Mouse (Mus musculus) olfactory bulb, adult 2 months (tissue): ENCODE measurements at regions not wholly inside any gene's neighbourhood (a gene's known extent, or its start where the extent isn't known, plus 50 kb on each side); places are given as distances from the start of the nearest gene placed in this dataset.

ENCODE experiments used
- CTCF ChIP-seq: fragments of 200-500 bp; IDR thresholded peaks from 2 replicates; pipeline ENCODE4 v1.5.1; 2012; ENCODE audit warnings: low read depth, mild to moderate bottlenecking, low read length, moderate library complexity; ENCODE audit not compliant: insufficient read depth
- POLR2A ChIP-seq: fragments of 200-500 bp; IDR thresholded peaks from 2 replicates; pipeline ENCODE4 v1.6.1; 2012; ENCODE audit warnings: mild to moderate bottlenecking, low read depth, low read length, moderate library complexity; ENCODE audit not compliant: insufficient read depth

DNA sequence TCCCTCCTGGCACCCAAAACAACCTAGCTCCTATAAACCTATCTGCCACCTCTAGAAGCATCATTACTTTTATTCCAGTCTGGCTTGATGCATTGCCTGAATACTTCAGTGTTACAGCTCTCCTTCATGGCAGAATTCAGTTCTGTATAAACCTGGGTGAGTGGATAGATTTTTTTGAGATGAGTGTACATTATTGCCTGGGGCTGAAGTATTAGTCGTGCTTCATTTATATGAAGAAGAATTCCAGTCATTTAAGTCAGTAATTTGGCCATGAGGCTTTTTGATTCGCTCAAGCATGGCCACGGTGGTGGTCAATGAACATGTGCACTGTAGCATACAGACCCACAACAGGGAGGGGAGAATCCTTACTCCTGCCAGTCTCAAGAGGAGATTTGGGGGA lies 470.1 kb upstream of the Ndn start:
- TF ChIP-seq CTCF, result no peak
- no peak for TF ChIP-seq POLR2A
